Mouse (Mus musculus): ENCODE measurements around the gene Aldh1l1. TPM values are rescaled to one million over a fixed set of nuclear protein-coding genes. Genes with fewer than 3 reads are reported as not detected.

Aldh1l1 gene
- total RNA-seq, 2 experiments from 2014 or later: 180 to 197 TPM

GRCm38 (mm10) chr6:90578174-90578573 lies 91.9 kb downstream of the Aldh1l1 start:
- no peak for DNase-seq (ENCODE audit: low spot score in 2 of 2)

GRCm38 (mm10) chr6:90582331-90582730 lies 96.1 kb downstream of the Aldh1l1 start:
- DNase-seq (ENCODE audit: low spot score in 2 of 2): no peak

- no peak for DNase-seq (ENCODE audit: low spot score in 2 of 2)
Measured at GRCm38 (mm10) chr6:90588113-90588512, 101.9 kb downstream of the Aldh1l1 start.

- DNase-seq (ENCODE audit: low spot score in 2 of 2): no peak
Measured at GRCm38 (mm10) chr6:90590707-90591106, 104.5 kb downstream of the Aldh1l1 start.

- no peak for DNase-seq (ENCODE audit: low spot score in 2 of 2)
Measured at GRCm38 (mm10) chr6:90594972-90595371, 108.7 kb downstream of the Aldh1l1 start.

GRCm38 (mm10) chr6:90597060-90597459 lies 110.8 kb downstream of the Aldh1l1 start:
- no peak for DNase-seq (ENCODE audit: low spot score in 2 of 2)

- no peak for DNase-seq (ENCODE audit: low spot score in 2 of 2)
Measured at GRCm38 (mm10) chr6:90597592-90597991, 111.4 kb downstream of the Aldh1l1 start.

GRCm38 (mm10) chr6:90598197-90598596 lies 112.0 kb downstream of the Aldh1l1 start:
- no peak for DNase-seq (ENCODE audit: low spot score in 2 of 2)

- DNase-seq (ENCODE audit: low spot score in 2 of 2): no peak
Measured at GRCm38 (mm10) chr6:90600351-90600750, 114.1 kb downstream of the Aldh1l1 start.

GRCm38 (mm10) chr6:90601736-90602135 lies 115.5 kb downstream of the Aldh1l1 start:
- DNase-seq (ENCODE audit: low spot score in 2 of 2): no peak

GRCm38 (mm10) chr6:90602304-90602703 lies 116.1 kb downstream of the Aldh1l1 start:
- no peak for DNase-seq (ENCODE audit: low spot score in 2 of 2)

GRCm38 (mm10) chr6:90603126-90603525 lies 116.9 kb downstream of the Aldh1l1 start:
- DNase-seq (ENCODE audit: low spot score in 2 of 2): no peak

- DNase-seq (ENCODE audit: low spot score in 2 of 2): no peak
Measured at GRCm38 (mm10) chr6:90604130-90604529, 117.9 kb downstream of the Aldh1l1 start.

GRCm38 (mm10) chr6:90604533-90605297 lies 118.5 kb downstream of the Aldh1l1 start, which contains the start of gene Slc41a3:
Gene Slc41a3, plus strand, starts transcription at chr6:90604725.
- peak; percentile 88 to 92 for DNase-seq (ENCODE audit: low spot score in 2 of 2)

- no peak for DNase-seq (ENCODE audit: low spot score in 2 of 2)
Measured at GRCm38 (mm10) chr6:90605298-90605665, 119.1 kb downstream of the Aldh1l1 start.

- peak; percentile 49 to 65 for DNase-seq (ENCODE audit: low spot score in 2 of 2)
Measured at GRCm38 (mm10) chr6:90606538-90606937, 120.3 kb downstream of the Aldh1l1 start.

- DNase-seq (ENCODE audit: low spot score in 2 of 2): peak; percentile 72 to 81
Measured at GRCm38 (mm10) chr6:90607196-90607595, 121.0 kb downstream of the Aldh1l1 start.

- no peak for DNase-seq (ENCODE audit: low spot score in 2 of 2)
Measured at GRCm38 (mm10) chr6:90608186-90608585, 122.0 kb downstream of the Aldh1l1 start.

GRCm38 (mm10) chr6:90610248-90610647 lies 124.0 kb downstream of the Aldh1l1 start:
- DNase-seq (ENCODE audit: low spot score in 2 of 2): no peak

GRCm38 (mm10) chr6:90613277-90613676 lies 127.0 kb downstream of the Aldh1l1 start:
- DNase-seq (ENCODE audit: low spot score in 2 of 2): no peak

GRCm38 (mm10) chr6:90615362-90615761 lies 129.1 kb downstream of the Aldh1l1 start:
- no peak for DNase-seq (ENCODE audit: low spot score in 2 of 2)

- no peak for DNase-seq (ENCODE audit: low spot score in 2 of 2)
Measured at GRCm38 (mm10) chr6:90615991-90616390, 129.8 kb downstream of the Aldh1l1 start.

GRCm38 (mm10) chr6:90616481-90616880 lies 130.3 kb downstream of the Aldh1l1 start:
- DNase-seq (ENCODE audit: low spot score in 2 of 2): no peak
